Mouse (Mus musculus) CH12.LX (cell line): ENCODE measurements around the gene Sirt4.

Source experiments
- CHD1 ChIP-seq: IDR thresholded peaks from 2 replicates; pipeline ENCODE4 v1.6.1; 2012; ENCODE audit warnings: low read depth, low read length, improper control_type of control experiment, inconsistent platforms
- CTCF ChIP-seq, 2 experiments: IDR thresholded peaks in 1 of 2; conservative IDR thresholded peaks in 1 of 2; 2 replicates each; pipeline ENCODE4 v1.5.1; 2011 to 2012; ENCODE audit warnings: low read depth in 2 of 2, low read length in 2 of 2, improper control_type of control experiment in 1 of 2, inconsistent platforms in 1 of 2, mild to moderate bottlenecking in 1 of 2, moderate library complexity in 1 of 2
- MEF2A ChIP-seq: IDR thresholded peaks from 2 replicates; pipeline ENCODE4 v1.6.1; 2014; ENCODE audit warnings: low read depth, mild to moderate bottlenecking, inconsistent platforms, low read length, improper control_type of control experiment, borderline replicate concordance
- NELFE ChIP-seq: IDR thresholded peaks from 2 replicates; pipeline ENCODE4 v1.6.1; 2011; ENCODE audit warnings: low read depth, low read length, improper control_type of control experiment
- POLR2A ChIP-seq: IDR thresholded peaks from 2 replicates; pipeline ENCODE4 v1.6.1; 2011; ENCODE audit warnings: low read depth, mild to moderate bottlenecking, improper control_type of control experiment, low read length
- RCOR1 ChIP-seq: conservative IDR thresholded peaks from 2 replicates; pipeline ENCODE4 v1.6.1; 2012; ENCODE audit warnings: low read depth, mild to moderate bottlenecking, inconsistent platforms, low read length, improper control_type of control experiment
- ZKSCAN1 ChIP-seq: IDR thresholded peaks from 2 replicates; pipeline ENCODE4 v1.6.1; 2012; ENCODE audit warnings: low read depth, inconsistent platforms, low read length, improper control_type of control experiment, borderline replicate concordance
- ZMIZ1 ChIP-seq: IDR thresholded peaks from 2 replicates; pipeline ENCODE4 v1.6.1; 2012; ENCODE audit warnings: low read depth, mild to moderate bottlenecking, inconsistent platforms, low read length, improper control_type of control experiment

- TF ChIP-seq ZMIZ1 (no peak), CTCF (conservative IDR thresholded peaks at IDR 0.05 in 1 of 2, IDR thresholded peaks at IDR 0.05 in 1 of 2; ENCODE audit: low read depth in 2 of 2, low read length in 2 of 2) (no peak), MEF2A (no peak), NELFE (no peak), RCOR1 (no peak), ZKSCAN1 (no peak), CHD1 (no peak), POLR2A (no peak)
Measured at GRCm38 (mm10) chr5:115514896-115515587, 30.5 kb upstream of the Sirt4 start.
